ENCODE assay signal across 8 mouse cellular contexts in the genomic region with DNA sequence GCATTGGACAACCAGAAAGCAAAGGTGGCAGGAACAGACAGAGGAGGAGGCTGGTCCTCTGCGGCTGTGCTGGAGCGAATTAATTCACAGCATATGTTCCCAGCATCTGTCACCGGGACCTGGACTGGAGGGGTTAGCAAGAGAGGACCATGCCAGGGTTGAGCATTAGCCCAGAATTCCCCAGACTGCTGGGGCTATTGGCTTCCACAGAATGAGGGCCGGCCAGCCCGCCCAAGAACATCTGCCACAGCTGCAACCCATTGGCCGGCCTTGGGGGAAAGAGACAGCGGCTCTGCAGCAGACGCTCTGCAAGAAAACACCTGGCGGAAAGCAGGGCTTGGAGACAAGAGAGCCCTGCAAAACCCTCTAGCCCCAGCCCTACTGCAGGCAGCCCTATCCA.
DNase-seq lines count a peak whose midpoint lies in the region; ATAC-seq and TF ChIP-seq lines count a peak whose summit lies in the region.

No protein-coding gene starts in this region.

- H3K9me3 ChIP-seq in heart, embryonic 11.5 days (replicated peaks; ENCODE audit: control insufficient read depth, low read length), result no peaks in the 10 kb centered on the region
- no peaks in the 10 kb centered on the region for H3K9me3 ChIP-seq in limb, embryonic 14.5 days (ENCODE audit: control insufficient read depth, low read length)
- no peaks in the 10 kb centered on the region for H3K9me3 ChIP-seq in liver, embryonic 12.5 days (replicated peaks)

- no peak overlapping the region for H3K4me3 ChIP-seq in heart, embryonic 11.5 days (ENCODE audit: low read depth, low read length)
- no peak overlapping the region for H3K4me3 ChIP-seq in limb, embryonic 14.5 days (replicated peaks; ENCODE audit: low read length)
- H3K4me3 ChIP-seq in liver, embryonic 12.5 days, result no peak overlapping the region

- 48% methylated on average over 9 of the region's 9 CpGs for whole genome bisulfite sequencing in heart, embryonic 11.5 days (ENCODE audit: insufficient replicate concordance)
- WGBS in limb, embryonic 14.5 days, result 19% methylated on average over 9 of the region's 9 CpGs
- 49% methylated on average over 9 of the region's 9 CpGs for WGBS in liver, embryonic 12.5 days (ENCODE audit: insufficient replicate concordance)

- H3K9ac ChIP-seq in heart, embryonic 11.5 days (ENCODE audit: low read depth, low read length), result no peak overlapping the region
- no peak overlapping the region for H3K9ac ChIP-seq in limb, embryonic 14.5 days (ENCODE audit: low read depth, low read length, severe bottlenecking)
- H3K9ac ChIP-seq in liver, embryonic 12.5 days, result no peak overlapping the region

- intact Hi-C loops in gastrocnemius, postnatal 14 days (cut with DNase I; ENCODE audit: low total_unique reads), result no loop called here

- no peaks in the 10 kb centered on the region for H3K36me3 ChIP-seq in heart, embryonic 11.5 days (ENCODE audit: control insufficient read depth, insufficient read depth, low read length)
- H3K36me3 ChIP-seq in limb, embryonic 14.5 days (ENCODE audit: control insufficient read depth, insufficient read depth, low read length), result no peaks in the 10 kb centered on the region
- H3K36me3 ChIP-seq in liver, embryonic 12.5 days, result no peaks in the 10 kb centered on the region

- peaks cover 15% of the 10 kb centered on the region for H3K4me1 ChIP-seq in heart, embryonic 11.5 days (ENCODE audit: control insufficient read depth, insufficient read depth, low read length)
- peaks cover 13% of the 10 kb centered on the region for H3K4me1 ChIP-seq in limb, embryonic 14.5 days (ENCODE audit: control insufficient read depth, insufficient read depth, low read length)
- H3K4me1 ChIP-seq in liver, embryonic 12.5 days, result peaks cover 9% of the 10 kb centered on the region

- 0 out of 2 replicates have a peak, but pooled peaks cover 2% of the 10 kb centered on the region for H3K27me3 ChIP-seq in heart, embryonic 11.5 days (ENCODE audit: control insufficient read depth, insufficient read depth, low read length)
- no peaks in the 10 kb centered on the region for H3K27me3 ChIP-seq in limb, embryonic 14.5 days (ENCODE audit: control insufficient read depth, insufficient read depth, low read length)
- peaks cover 7% of the 10 kb centered on the region; the same call in 1 of the 2 replicates for H3K27me3 ChIP-seq in liver, embryonic 12.5 days (replicated peaks)

- TF ChIP-seq POLR2A in brain, embryonic 14.5 days (IDR thresholded peaks at IDR 0.05; ENCODE audit: borderline replicate concordance, extremely low read depth, insufficient read depth, insufficient read length, poor library complexity, severe bottlenecking), result no peak
- no peak for TF ChIP-seq POLR2A in limb, embryonic 14.5 days (IDR thresholded peaks at IDR 0.05; ENCODE audit: borderline replicate concordance, extremely low read depth, insufficient read depth, insufficient read length)

- DNase-seq in heart, adult 11 months, result peak; percentile 97
- peak; percentile 64 for DNase-seq in brain, embryonic 14.5 days (ENCODE audit: low read depth)
- DNase-seq in gastrocnemius, postnatal 14 days, result peak; percentile 75
- DNase-seq in limb, embryonic 14.5 days (ENCODE audit: low spot score), result peak; percentile 57
- DNase-seq in spleen, adult 12 weeks (ENCODE audit: low spot score), result no peak
- DNase-seq in spleen, postnatal 10 days (ENCODE audit: low spot score in 2 of 2), result no peak

- no peak overlapping the region for H3K27ac ChIP-seq in heart, embryonic 11.5 days (ENCODE audit: low read depth, low read length)
- H3K27ac ChIP-seq in limb, embryonic 14.5 days (replicated peaks; ENCODE audit: low read depth, low read length), result no peak overlapping the region
- H3K27ac ChIP-seq in liver, embryonic 12.5 days, result no peak overlapping the region

- ATAC-seq in heart, embryonic 11.5 days (replicated peaks; ENCODE audit: insufficient number of reproducible peaks, low FRiP score, low TSS enrichment), result no peak
- peak; percentile 55 for ATAC-seq in limb, embryonic 14.5 days (ENCODE audit: low FRiP score, low read depth)
- ATAC-seq in liver, embryonic 12.5 days, result no peak

- no peak overlapping the region for H3K4me2 ChIP-seq in heart, embryonic 11.5 days
- no peak overlapping the region for H3K4me2 ChIP-seq in limb, embryonic 14.5 days (replicated peaks; ENCODE audit: low read depth, low read length, severe bottlenecking)
- no peak overlapping the region for H3K4me2 ChIP-seq in liver, embryonic 12.5 days

- TF ChIP-seq CTCF in brain, embryonic 14.5 days (IDR thresholded peaks at IDR 0.05; ENCODE audit: borderline replicate concordance, extremely low read depth, insufficient read depth, insufficient read length), result no peak

Comparison
In these comparisons a context has a peak if more than half of its experiments do, and no peak if none do; other contexts are left out.
1. DNase-seq: peak in heart, adult 11 months (single experiment), brain, embryonic 14.5 days (single experiment), gastrocnemius, postnatal 14 days (single experiment) and limb, embryonic 14.5 days (single experiment); none in spleen, adult 12 weeks (single experiment) and spleen, postnatal 10 days (0 of 2).